Comparison of ENCODE assay signal across 28 mouse cellular contexts in the genomic region with DNA sequence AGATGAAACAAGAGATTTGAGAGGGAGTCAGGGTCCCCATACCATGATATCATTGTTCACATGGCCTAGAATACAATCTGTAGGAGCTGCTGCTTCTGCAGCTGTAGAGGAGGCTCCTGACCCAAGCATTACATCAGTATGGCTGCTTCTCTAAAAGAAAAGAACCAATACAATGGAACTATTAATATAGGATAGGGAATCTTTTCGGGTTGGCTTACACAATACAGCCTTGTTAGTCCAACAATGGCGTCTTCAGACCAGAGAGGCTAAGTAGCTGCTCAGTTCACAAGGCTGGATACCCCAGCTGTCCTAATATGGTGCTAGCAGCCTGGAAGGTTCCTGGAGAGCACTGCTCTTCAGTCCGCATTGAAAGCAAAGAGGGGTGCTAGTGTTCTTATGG.
DNase-seq lines count a peak whose midpoint lies in the region; ATAC-seq and TF ChIP-seq lines count a peak whose summit lies in the region.
"Had no signal": no experiment of that assay in that cellular context is flagged by ENCODE, and none has a peak within 500 bp of the region (broad histone marks: within the 10 kb centered on the region; RNA-seq: fewer than 3 reads in every experiment).

No protein-coding gene starts in this region.

- intact Hi-C loops in left cerebral cortex, adult 2 months (cut with DNase I), result no loop called here
- intact Hi-C loops in left cerebral cortex, postnatal 36 days (cut with DNase I), result no loop called here

- no peak for TF ChIP-seq EP300 in stomach, postnatal 0 days (optimal IDR thresholded peaks at IDR 0.05)

- no peak for TF ChIP-seq CTCF in layer of hippocampus, adult 2 months (conservative IDR thresholded peaks at IDR 0.05)
- no peak for TF ChIP-seq CTCF in left cerebral cortex, adult 2 months (IDR thresholded peaks at IDR 0.05)
- TF ChIP-seq CTCF in stomach, postnatal 0 days (IDR thresholded peaks at IDR 0.05; ENCODE audit: low read depth), result no peak

- H3K27ac ChIP-seq in layer of hippocampus, adult 2 months, result peak overlapping the region; percentile 43
- peak overlapping the region; percentile 25; the same call in 1 of the 2 replicates for H3K27ac ChIP-seq in left cerebral cortex, adult 2 months
- H3K27ac ChIP-seq in stomach, postnatal 0 days (replicated peaks), result no peak overlapping the region
- H3K27ac ChIP-seq: embryonic facial prominence, embryonic 10.5 days; embryonic facial prominence, embryonic 13.5 days; forebrain, embryonic 12.5 days; forebrain, embryonic 15.5 days; gastrocnemius, adult 2 months; heart, embryonic 15.5 days; hindbrain, embryonic 14.5 days; hindbrain, postnatal 0 days had no signal

- H3K9ac ChIP-seq in stomach, postnatal 0 days (ENCODE audit: low read length), result no peak overlapping the region
- H3K9ac ChIP-seq: embryonic facial prominence, embryonic 13.5 days; forebrain, embryonic 12.5 days; forebrain, embryonic 15.5 days; heart, embryonic 12.5 days; heart, embryonic 15.5 days; hindbrain, embryonic 14.5 days had no signal

- 80% methylated on average over 3 of the region's 3 CpGs for WGBS in stomach, postnatal 0 days

- H3K4me1 ChIP-seq in stomach, postnatal 0 days (replicated peaks; ENCODE audit: control insufficient read depth, insufficient read depth), result no peaks in the 10 kb centered on the region
- H3K4me1 ChIP-seq: embryonic facial prominence, embryonic 10.5 days; embryonic facial prominence, embryonic 13.5 days; forebrain, embryonic 12.5 days; forebrain, embryonic 15.5 days; heart, embryonic 12.5 days; heart, embryonic 15.5 days had no signal

- H3K4me3 ChIP-seq in layer of hippocampus, adult 2 months, result no peak overlapping the region
- H3K4me3 ChIP-seq in left cerebral cortex, adult 2 months, result no peak overlapping the region
- H3K4me3 ChIP-seq in stomach, postnatal 0 days (ENCODE audit: low read depth, low read length), result no peak overlapping the region
- H3K4me3 ChIP-seq: embryonic facial prominence, embryonic 10.5 days; embryonic facial prominence, embryonic 13.5 days; erythroblast, embryonic 14.5 days; forebrain, embryonic 12.5 days; forebrain, embryonic 15.5 days; gastrocnemius, adult 2 months; heart, embryonic 12.5 days; heart, embryonic 15.5 days had no signal

- no peaks in the 10 kb centered on the region for H3K27me3 ChIP-seq in stomach, postnatal 0 days (ENCODE audit: control insufficient read depth, insufficient read depth, low read length)
- H3K27me3 ChIP-seq: embryonic facial prominence, embryonic 13.5 days; forebrain, embryonic 12.5 days; forebrain, embryonic 15.5 days; heart, embryonic 12.5 days; heart, embryonic 15.5 days had no signal

- no peak overlapping the region for H3K4me2 ChIP-seq in stomach, postnatal 0 days (replicated peaks; ENCODE audit: low read depth)
- H3K4me2 ChIP-seq: embryonic facial prominence, embryonic 13.5 days; forebrain, embryonic 12.5 days; forebrain, embryonic 15.5 days; heart, embryonic 12.5 days; heart, embryonic 15.5 days; hindbrain, embryonic 14.5 days had no signal

- no peak for ATAC-seq in stomach, postnatal 0 days (ENCODE audit: low FRiP score, low TSS enrichment)
- ATAC-seq: CD4-positive, CD25-positive, alpha-beta regulatory T cell, adult 4 months; forebrain, embryonic 15.5 days; hindbrain, postnatal 0 days had no signal

- H3K36me3 ChIP-seq in stomach, postnatal 0 days (ENCODE audit: control insufficient read depth, insufficient read depth, low read length), result no peaks in the 10 kb centered on the region
- H3K36me3 ChIP-seq: embryonic facial prominence, embryonic 10.5 days; embryonic facial prominence, embryonic 13.5 days; forebrain, embryonic 12.5 days; forebrain, embryonic 15.5 days; heart, embryonic 12.5 days; heart, embryonic 15.5 days had no signal

- H3K9me3 ChIP-seq in stomach, postnatal 0 days (ENCODE audit: control insufficient read depth, low read length), result no peaks in the 10 kb centered on the region
- H3K9me3 ChIP-seq: embryonic facial prominence, embryonic 10.5 days; embryonic facial prominence, embryonic 13.5 days; forebrain, embryonic 12.5 days; forebrain, embryonic 15.5 days; heart, embryonic 12.5 days; heart, embryonic 15.5 days had no signal

- DNase-seq in layer of hippocampus, adult 2 months (ENCODE audit: low spot score in 2 of 2), result no peak
- DNase-seq in layer of hippocampus, postnatal 10 days (ENCODE audit: low spot score in 2 of 2), result no peak
- no peak for DNase-seq in left cerebral cortex, adult 2 months (ENCODE audit: extremely low spot score in 1 of 2, low spot score in 2 of 2)
- no peak for DNase-seq in left cerebral cortex, postnatal 36 days (ENCODE audit: low spot score in 2 of 2)
- peak; percentile 77 for DNase-seq in telencephalon, adult 2 months (ENCODE audit: low read depth, low spot score)
- DNase-seq in stomach, postnatal 0 days (ENCODE audit: low spot score), result no peak
- DNase-seq: adrenal gland, adult 2 months; adrenal gland, postnatal 14 days; cerebellum, adult 11-12 months; cerebellum, adult 8-10 months; cerebellum, postnatal 10 days; cerebellum, postnatal 36 days; embryo, embryonic 11 days; gastrocnemius, adult 2 months; gastrocnemius, postnatal 14 days; heart, adult 18-20 months; heart, postnatal 14 days; heart, postnatal 4 days had no signal
